Mouse (Mus musculus): ENCODE measurements around the gene Ccdc169.
"Not testable (repeated sequence)": the region's sequence is repeated elsewhere in the genome, so short reads cannot be mapped to it uniquely, and the experiment has no call there.

The Ccdc169 gene

GRCm38 (mm10) chr3:55195581-55196327, 58.6 kb downstream of the Ccdc169 start:
- no peak for DNase-seq (ENCODE audit: low spot score)

- DNase-seq (ENCODE audit: low spot score): no peak
These were observed 59.2 kb downstream of the Ccdc169 start for GRCm38 (mm10) chr3:55196328-55196710.

- not testable (repeated sequence) for DNase-seq (ENCODE audit: low spot score)
These were observed 66.5 kb downstream of the Ccdc169 start for GRCm38 (mm10) chr3:55203621-55204020.

- DNase-seq (ENCODE audit: low spot score): no peak
These were observed 69.3 kb downstream of the Ccdc169 start for GRCm38 (mm10) chr3:55206413-55206812.

GRCm38 (mm10) chr3:55207665-55208064, 70.5 kb downstream of the Ccdc169 start:
- no peak for DNase-seq (ENCODE audit: low spot score)

- no peak for DNase-seq (ENCODE audit: low spot score)
These were observed 75.1 kb downstream of the Ccdc169 start for GRCm38 (mm10) chr3:55212254-55212653.

- no peak for DNase-seq (ENCODE audit: low spot score)
These were observed 76.6 kb downstream of the Ccdc169 start for GRCm38 (mm10) chr3:55213785-55214184.

- DNase-seq (ENCODE audit: low spot score): no peak
These were observed 77.3 kb downstream of the Ccdc169 start for GRCm38 (mm10) chr3:55214413-55214812.

- DNase-seq (ENCODE audit: low spot score): no peak
These were observed 85.4 kb downstream of the Ccdc169 start for GRCm38 (mm10) chr3:55222502-55222901.
